Mouse (Mus musculus): ENCODE data around the gene Depp1. TPM values are rescaled to one million over a fixed set of nuclear protein-coding genes. Genes with fewer than 3 reads are reported as not detected.

The Depp1 gene
- polyA plus RNA-seq, 1 experiment from 2014 or later: 23.7 TPM

GRCm38 (mm10) chr6:116653684-116654454 is 3.5 kb downstream of the Depp1 start:
- Histone ChIP-seq H3K36me3 (ENCODE audit: control insufficient read depth, insufficient read depth, low read length) (no peaks in the 10 kb centered on the region), H3K9me3 (ENCODE audit: control insufficient read depth, low read length) (no peaks in the 10 kb centered on the region), H3K4me1 (ENCODE audit: control insufficient read depth, insufficient read depth, low read length) (no peaks in the 10 kb centered on the region), H3K27me3 (replicated peaks; ENCODE audit: control insufficient read depth, insufficient read depth, low read length) (no peaks in the 10 kb centered on the region), H3K9ac (ENCODE audit: low read depth, low read length) (no peak overlapping the region), H3K4me2 (ENCODE audit: low read depth, low read length) (no peak overlapping the region), H3K4me3 (ENCODE audit: low read depth, low read length) (no peak overlapping the region), H3K27ac (replicated peaks; ENCODE audit: low read depth, low read length) (no peak overlapping the region)
- 57% methylated on average over 9 of the region's 9 CpGs for WGBS
- ATAC-seq (ENCODE audit: low read depth): peak; percentile 82
- peak; percentile 77 for DNase-seq (ENCODE audit: low spot score)

GRCm38 (mm10) chr6:116663364-116663763 is 13.0 kb downstream of the Depp1 start:
- no peak overlapping the region for H3K4me3 ChIP-seq (ENCODE audit: low read depth, low read length)
- no peaks in the 10 kb centered on the region for H3K9me3 ChIP-seq (ENCODE audit: control insufficient read depth, low read length)
- H3K36me3 ChIP-seq (ENCODE audit: control insufficient read depth, insufficient read depth, low read length): no peaks in the 10 kb centered on the region
- no peak overlapping the region for H3K4me2 ChIP-seq (ENCODE audit: low read depth, low read length)
- DNase-seq (ENCODE audit: low spot score) (no peak), ATAC-seq (ENCODE audit: low read depth) (no peak)
- WGBS: 76% methylated on average over 2 of the region's 2 CpGs
- no peak overlapping the region for H3K27ac ChIP-seq (replicated peaks; ENCODE audit: low read depth, low read length)
- no peak overlapping the region for H3K9ac ChIP-seq (ENCODE audit: low read depth, low read length)
- no peaks in the 10 kb centered on the region for H3K4me1 ChIP-seq (ENCODE audit: control insufficient read depth, insufficient read depth, low read length)
- no peaks in the 10 kb centered on the region for H3K27me3 ChIP-seq (replicated peaks; ENCODE audit: control insufficient read depth, insufficient read depth, low read length)

- Histone ChIP-seq H3K27me3 (replicated peaks; ENCODE audit: control insufficient read depth, insufficient read depth, low read length) (no peaks in the 10 kb centered on the region), H3K9me3 (ENCODE audit: control insufficient read depth, low read length) (no peaks in the 10 kb centered on the region), H3K27ac (replicated peaks; ENCODE audit: low read depth, low read length) (no peak overlapping the region), H3K4me3 (ENCODE audit: low read depth, low read length) (no peak overlapping the region), H3K4me2 (ENCODE audit: low read depth, low read length) (no peak overlapping the region), H3K36me3 (ENCODE audit: control insufficient read depth, insufficient read depth, low read length) (no peaks in the 10 kb centered on the region), H3K9ac (ENCODE audit: low read depth, low read length) (no peak overlapping the region), H3K4me1 (ENCODE audit: control insufficient read depth, insufficient read depth, low read length) (no peaks in the 10 kb centered on the region)
- no peak for DNase-seq (ENCODE audit: low spot score)
- no peak for ATAC-seq (ENCODE audit: low read depth)
- 79% methylated on average over 6 of the region's 6 CpGs for WGBS
Measured at GRCm38 (mm10) chr6:116664031-116664430, 13.6 kb downstream of the Depp1 start.

GRCm38 (mm10) chr6:116664830-116665229 is 14.4 kb downstream of the Depp1 start:
- DNase-seq (ENCODE audit: low spot score): no peak
- no peaks in the 10 kb centered on the region for H3K9me3 ChIP-seq (ENCODE audit: control insufficient read depth, low read length)
- no peaks in the 10 kb centered on the region for H3K36me3 ChIP-seq (ENCODE audit: control insufficient read depth, insufficient read depth, low read length)
- H3K4me2 ChIP-seq (ENCODE audit: low read depth, low read length): no peak overlapping the region
- H3K27me3 ChIP-seq (replicated peaks; ENCODE audit: control insufficient read depth, insufficient read depth, low read length): no peaks in the 10 kb centered on the region
- ATAC-seq (ENCODE audit: low read depth): no peak
- 56% methylated on average over 3 of the region's 3 CpGs for WGBS
- no peak overlapping the region for H3K4me3 ChIP-seq (ENCODE audit: low read depth, low read length)
- peaks cover 1% of the 10 kb centered on the region; the same call in 1 of the 2 replicates for H3K4me1 ChIP-seq (ENCODE audit: control insufficient read depth, insufficient read depth, low read length)
- no peak overlapping the region for H3K27ac ChIP-seq (replicated peaks; ENCODE audit: low read depth, low read length)
- no peak overlapping the region for H3K9ac ChIP-seq (ENCODE audit: low read depth, low read length)

- Histone ChIP-seq H3K9ac (ENCODE audit: low read depth, low read length) (no peak overlapping the region), H3K4me2 (ENCODE audit: low read depth, low read length) (no peak overlapping the region), H3K36me3 (ENCODE audit: control insufficient read depth, insufficient read depth, low read length) (no peaks in the 10 kb centered on the region), H3K4me1 (ENCODE audit: control insufficient read depth, insufficient read depth, low read length) (peaks cover 9% of the 10 kb centered on the region; the same call in 1 of the 2 replicates), H3K4me3 (ENCODE audit: low read depth, low read length) (no peak overlapping the region), H3K27me3 (replicated peaks; ENCODE audit: control insufficient read depth, insufficient read depth, low read length) (no peaks in the 10 kb centered on the region), H3K27ac (replicated peaks; ENCODE audit: low read depth, low read length) (no peak overlapping the region), H3K9me3 (ENCODE audit: control insufficient read depth, low read length) (no peaks in the 10 kb centered on the region)
- WGBS: 79% methylated on average over 12 of the region's 12 CpGs
- DNase-seq (ENCODE audit: low spot score): no peak
- no peak for ATAC-seq (ENCODE audit: low read depth)
Measured at GRCm38 (mm10) chr6:116666085-116666750, 15.8 kb downstream of the Depp1 start.

GRCm38 (mm10) chr6:116666892-116667291 is 16.5 kb downstream of the Depp1 start:
- H3K36me3 ChIP-seq (ENCODE audit: control insufficient read depth, insufficient read depth, low read length): no peaks in the 10 kb centered on the region
- H3K9ac ChIP-seq (ENCODE audit: low read depth, low read length): no peak overlapping the region
- H3K4me2 ChIP-seq (ENCODE audit: low read depth, low read length): no peak overlapping the region
- H3K4me3 ChIP-seq (ENCODE audit: low read depth, low read length): no peak overlapping the region
- no peaks in the 10 kb centered on the region for H3K9me3 ChIP-seq (ENCODE audit: control insufficient read depth, low read length)
- WGBS: 41% methylated on average over 3 of the region's 3 CpGs
- ATAC-seq (ENCODE audit: low read depth) (no peak), DNase-seq (ENCODE audit: low spot score) (no peak)
- no peaks in the 10 kb centered on the region for H3K27me3 ChIP-seq (replicated peaks; ENCODE audit: control insufficient read depth, insufficient read depth, low read length)
- no peak overlapping the region for H3K27ac ChIP-seq (replicated peaks; ENCODE audit: low read depth, low read length)
- H3K4me1 ChIP-seq (ENCODE audit: control insufficient read depth, insufficient read depth, low read length): peaks cover 9% of the 10 kb centered on the region; the same call in 1 of the 2 replicates

GRCm38 (mm10) chr6:116667382-116667781 is 17.0 kb downstream of the Depp1 start:
- no peak overlapping the region for H3K4me3 ChIP-seq (ENCODE audit: low read depth, low read length)
- no peak for ATAC-seq (ENCODE audit: low read depth)
- H3K36me3 ChIP-seq (ENCODE audit: control insufficient read depth, insufficient read depth, low read length): no peaks in the 10 kb centered on the region
- 83% methylated on average over 3 of the region's 3 CpGs for WGBS
- no peak overlapping the region for H3K4me2 ChIP-seq (ENCODE audit: low read depth, low read length)
- H3K9me3 ChIP-seq (ENCODE audit: control insufficient read depth, low read length): no peaks in the 10 kb centered on the region
- no peak overlapping the region for H3K9ac ChIP-seq (ENCODE audit: low read depth, low read length)
- no peak overlapping the region for H3K27ac ChIP-seq (replicated peaks; ENCODE audit: low read depth, low read length)
- H3K4me1 ChIP-seq (ENCODE audit: control insufficient read depth, insufficient read depth, low read length): peaks cover 9% of the 10 kb centered on the region; the same call in 1 of the 2 replicates
- no peak for DNase-seq (ENCODE audit: low spot score)
- 0 out of 2 replicates have a peak, but pooled peaks cover 2% of the 10 kb centered on the region for H3K27me3 ChIP-seq (replicated peaks; ENCODE audit: control insufficient read depth, insufficient read depth, low read length)

- Histone ChIP-seq H3K27me3 (replicated peaks; ENCODE audit: control insufficient read depth, insufficient read depth, low read length) (0 out of 2 replicates have a peak, but pooled peaks cover 3% of the 10 kb centered on the region), H3K4me1 (ENCODE audit: control insufficient read depth, insufficient read depth, low read length) (peaks cover 9% of the 10 kb centered on the region; the same call in 1 of the 2 replicates), H3K27ac (replicated peaks; ENCODE audit: low read depth, low read length) (no peak overlapping the region), H3K36me3 (ENCODE audit: control insufficient read depth, insufficient read depth, low read length) (no peaks in the 10 kb centered on the region), H3K9ac (ENCODE audit: low read depth, low read length) (no peak overlapping the region), H3K4me2 (ENCODE audit: low read depth, low read length) (no peak overlapping the region), H3K9me3 (ENCODE audit: control insufficient read depth, low read length) (no peaks in the 10 kb centered on the region), H3K4me3 (ENCODE audit: low read depth, low read length) (no peak overlapping the region)
- no peak for DNase-seq (ENCODE audit: low spot score)
- WGBS: 46% methylated on average over 11 of the region's 11 CpGs
- no peak for ATAC-seq (ENCODE audit: low read depth)
Measured at GRCm38 (mm10) chr6:116668682-116669470, 18.5 kb downstream of the Depp1 start.

Measured in embryonic facial prominence, embryonic 14.5 days (tissue).